Mouse (Mus musculus) midbrain, embryonic 12.5 days (tissue): ENCODE data around the gene Pdss2. TPM values are rescaled to one million over a fixed set of nuclear protein-coding genes. Genes with fewer than 3 reads are reported as not detected.

Experiments used
- ATAC-seq: fragments of 200-750 bp; cut with Nextera tagmentation; 2 replicates; pipeline ENCODE4 v1.8.0; 2017; ENCODE audit warnings: low read depth, moderate TSS enrichment, moderate library complexity; ENCODE audit not compliant: low FRiP score
- H3K27ac ChIP-seq: fragments of 300-500 bp; sonication (generic); replicated peaks from 2 replicates; pipeline ENCODE4 v1.5.1; 2016; ENCODE audit warnings: mild to moderate bottlenecking
- H3K27me3 ChIP-seq: fragments of 300-500 bp; sonication (generic); 2 replicates; pipeline ENCODE4 v1.6.1; 2016; ENCODE audit warnings: mild to moderate bottlenecking
- H3K36me3 ChIP-seq: fragments of 300-500 bp; sonication (generic); 2 replicates; pipeline ENCODE4 v1.6.1; 2016
- H3K4me1 ChIP-seq: fragments of 300-500 bp; sonication (generic); 2 replicates; pipeline ENCODE4 v1.6.1; 2016
- H3K4me2 ChIP-seq: fragments of 300-500 bp; sonication (generic); replicated peaks from 2 replicates; pipeline ENCODE4 v1.6.1; 2016; ENCODE audit warnings: mild to moderate bottlenecking, moderate library complexity
- H3K4me3 ChIP-seq: fragments of 300-500 bp; sonication (generic); 2 replicates; pipeline ENCODE4 v1.5.1; 2016; ENCODE audit warnings: mild to moderate bottlenecking
- H3K9ac ChIP-seq: fragments of 300-500 bp; sonication (generic); replicated peaks from 2 replicates; pipeline ENCODE4 v1.6.1; 2016; ENCODE audit warnings: mild to moderate bottlenecking, moderate library complexity
- H3K9me3 ChIP-seq: fragments of 300-500 bp; sonication (generic); 2 replicates; pipeline ENCODE4 v1.6.1; 2016; ENCODE audit warnings: mild to moderate bottlenecking
- WGBS: fragments of 180-500 bp; shearing (Covaris S2); methylation state at CpG from one replicate; pipeline ENCODE4 v1.1.7; 2016; 5-methylcytosine and 5-hydroxymethylcytosine counted together
- polyA plus RNA-seq: library from polyadenylated mRNA; unstranded; fragments of >200 nt; fragmentation: Nextera tagmentation; extraction: Ambion mirVana; gene quantifications from 2 replicates; pipeline ENCODE4 v1.2.1, GENCODE M21; 2016

The Pdss2 gene
- polyA plus RNA-seq, 1 experiment from 2014 or later: 17.3 TPM

DNA sequence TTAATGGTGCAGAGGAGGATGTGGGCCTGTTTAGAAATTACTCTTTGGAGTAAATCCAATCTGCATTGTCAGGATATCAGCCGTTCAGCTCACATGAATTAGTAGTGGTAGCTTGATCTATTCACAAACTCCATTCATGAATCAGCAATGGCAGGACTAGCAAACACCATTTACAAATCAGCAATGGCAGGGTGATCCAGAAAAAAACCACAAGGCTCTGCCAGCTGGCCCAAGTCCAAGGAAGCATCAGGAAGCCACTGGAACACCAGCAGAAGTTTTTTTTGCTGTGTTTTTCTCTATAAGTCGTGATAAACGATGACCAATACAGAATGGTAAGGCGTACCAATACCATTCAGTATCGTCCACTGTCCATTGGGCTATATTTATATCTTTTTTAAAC, 209.3 kb downstream of the Pdss2 start:
- no peak for ATAC-seq
- Histone ChIP-seq H3K4me1 (no peaks in the 10 kb centered on the region), H3K9me3 (no peaks in the 10 kb centered on the region), H3K9ac (no peak overlapping the region), H3K36me3 (0 out of 2 replicates have a peak, but pooled peaks cover 7% of the 10 kb centered on the region), H3K4me2 (no peak overlapping the region), H3K27ac (no peak overlapping the region), H3K27me3 (no peaks in the 10 kb centered on the region), H3K4me3 (no peak overlapping the region)
- 97% methylated on average over 5 of the region's 5 CpGs for WGBS

DNA sequence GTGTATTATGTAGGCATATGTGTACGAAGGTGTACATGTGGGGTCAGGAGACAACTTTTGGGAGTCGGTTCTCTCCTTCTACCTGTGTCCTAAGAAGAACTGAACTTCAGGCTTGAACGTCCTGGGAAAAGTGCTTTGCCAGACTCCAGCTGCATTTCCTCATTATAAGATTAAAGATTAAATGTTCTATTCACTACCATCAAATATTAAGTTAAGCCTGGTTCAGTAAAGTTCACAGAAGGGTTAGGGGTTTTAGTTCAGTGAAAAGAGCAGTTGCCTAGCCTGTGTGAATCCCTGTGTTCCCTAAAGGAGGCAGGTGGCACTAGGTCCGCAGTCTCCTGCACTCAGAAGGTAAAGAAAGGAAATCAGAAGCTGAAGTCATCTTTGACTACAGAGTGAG, 213.0 kb downstream of the Pdss2 start:
- ATAC-seq: no peak
- H3K9me3 ChIP-seq: no peaks in the 10 kb centered on the region
- 94% methylated on average over 4 of the region's 4 CpGs for WGBS
- no peak overlapping the region for H3K4me2 ChIP-seq
- H3K4me3 ChIP-seq: no peak overlapping the region
- no peak overlapping the region for H3K9ac ChIP-seq
- 0 out of 2 replicates have a peak, but pooled peaks cover 7% of the 10 kb centered on the region for H3K36me3 ChIP-seq
- H3K27ac ChIP-seq: no peak overlapping the region
- no peaks in the 10 kb centered on the region for H3K27me3 ChIP-seq
- H3K4me1 ChIP-seq: peaks cover 13% of the 10 kb centered on the region

DNA sequence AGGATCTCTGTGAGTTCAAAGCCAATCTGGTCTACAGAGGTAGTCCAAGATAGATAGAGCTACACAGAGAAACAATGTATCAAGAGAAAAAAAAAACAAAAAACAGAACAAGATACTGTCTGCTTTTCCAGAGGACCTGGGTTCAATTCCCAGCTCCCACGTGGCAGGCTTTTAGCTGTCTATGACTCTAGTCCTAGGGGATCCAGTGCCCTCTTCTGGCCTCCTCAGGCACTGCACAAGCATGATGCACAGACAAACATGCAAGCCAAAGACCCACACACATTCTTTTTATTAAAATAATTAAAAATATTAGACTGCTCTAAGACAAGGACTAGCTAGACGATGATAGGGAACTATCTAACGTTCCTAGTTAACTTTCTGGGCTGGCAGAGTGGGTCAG, 214.5 kb downstream of the Pdss2 start:
- Histone ChIP-seq H3K27ac (no peak overlapping the region), H3K4me2 (no peak overlapping the region), H3K27me3 (no peaks in the 10 kb centered on the region), H3K36me3 (0 out of 2 replicates have a peak, but pooled peaks cover 7% of the 10 kb centered on the region), H3K9ac (no peak overlapping the region), H3K9me3 (no peaks in the 10 kb centered on the region), H3K4me3 (no peak overlapping the region), H3K4me1 (peaks cover 25% of the 10 kb centered on the region)
- ATAC-seq: no peak
- 87% methylated on average over 3 of the region's 3 CpGs for WGBS

DNA sequence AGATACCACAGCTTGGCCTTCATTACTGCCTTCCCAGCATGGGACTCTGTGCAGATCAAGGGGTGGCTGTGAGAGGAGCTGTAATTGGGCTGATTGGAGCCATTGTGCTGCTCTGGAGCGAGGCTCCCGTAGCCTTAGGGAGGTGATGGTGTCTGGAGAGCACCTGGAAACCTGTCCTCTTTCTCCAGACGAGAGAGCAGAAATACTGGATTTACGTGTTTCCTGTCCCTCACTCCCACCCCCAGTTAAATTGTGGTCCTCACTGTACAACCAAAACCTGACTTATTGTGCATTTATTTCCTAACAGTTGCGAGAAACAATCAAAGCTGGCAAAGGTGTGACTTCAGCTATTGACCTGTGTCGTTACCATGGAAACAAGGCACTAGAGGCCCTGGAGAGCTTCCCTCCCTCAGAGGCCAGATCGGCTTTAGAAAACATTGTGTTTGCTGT, 218.2 kb downstream of the Pdss2 start:
- Histone ChIP-seq H3K27ac (peak overlapping the region; percentile 88), H3K9me3 (no peaks in the 10 kb centered on the region), H3K4me3 (no peak overlapping the region), H3K9ac (no peak overlapping the region), H3K27me3 (no peaks in the 10 kb centered on the region), H3K36me3 (no peaks in the 10 kb centered on the region), H3K4me1 (peaks cover 33% of the 10 kb centered on the region), H3K4me2 (peak overlapping the region; percentile 26)
- ATAC-seq: peak; percentile 90
- WGBS: 5% methylated on average over 7 of the region's 7 CpGs

DNA sequence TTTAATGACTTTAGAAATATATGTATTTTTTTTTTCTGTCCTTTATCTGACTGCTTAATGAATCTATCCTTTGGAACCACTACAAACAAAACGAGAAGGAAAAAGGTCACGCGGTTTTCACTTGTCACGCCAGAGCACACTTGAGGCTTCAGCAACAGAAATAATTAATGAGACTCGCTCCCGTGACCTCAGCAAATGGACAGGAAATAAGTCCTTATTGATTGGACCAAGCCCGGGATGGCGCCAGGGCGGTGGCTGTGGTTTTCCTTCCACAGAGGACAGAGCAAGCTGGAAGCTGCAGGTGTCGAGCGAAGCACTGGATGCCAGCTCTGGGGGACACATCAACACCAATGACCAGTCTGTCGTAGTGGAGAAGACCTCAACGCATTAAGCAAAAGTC, 218.8 kb downstream of the Pdss2 start:
- Histone ChIP-seq H3K4me1 (peaks cover 33% of the 10 kb centered on the region), H3K27me3 (no peaks in the 10 kb centered on the region), H3K4me2 (peak overlapping the region; percentile 26), H3K4me3 (no peak overlapping the region), H3K9ac (peak overlapping the region; percentile 37; the same call in 1 of the 2 replicates), H3K9me3 (no peaks in the 10 kb centered on the region), H3K27ac (peak overlapping the region; percentile 88), H3K36me3 (no peaks in the 10 kb centered on the region)
- WGBS: 24% methylated on average over 13 of the region's 13 CpGs
- ATAC-seq: peak; percentile 39; the same call in 1 of the 2 replicates

DNA sequence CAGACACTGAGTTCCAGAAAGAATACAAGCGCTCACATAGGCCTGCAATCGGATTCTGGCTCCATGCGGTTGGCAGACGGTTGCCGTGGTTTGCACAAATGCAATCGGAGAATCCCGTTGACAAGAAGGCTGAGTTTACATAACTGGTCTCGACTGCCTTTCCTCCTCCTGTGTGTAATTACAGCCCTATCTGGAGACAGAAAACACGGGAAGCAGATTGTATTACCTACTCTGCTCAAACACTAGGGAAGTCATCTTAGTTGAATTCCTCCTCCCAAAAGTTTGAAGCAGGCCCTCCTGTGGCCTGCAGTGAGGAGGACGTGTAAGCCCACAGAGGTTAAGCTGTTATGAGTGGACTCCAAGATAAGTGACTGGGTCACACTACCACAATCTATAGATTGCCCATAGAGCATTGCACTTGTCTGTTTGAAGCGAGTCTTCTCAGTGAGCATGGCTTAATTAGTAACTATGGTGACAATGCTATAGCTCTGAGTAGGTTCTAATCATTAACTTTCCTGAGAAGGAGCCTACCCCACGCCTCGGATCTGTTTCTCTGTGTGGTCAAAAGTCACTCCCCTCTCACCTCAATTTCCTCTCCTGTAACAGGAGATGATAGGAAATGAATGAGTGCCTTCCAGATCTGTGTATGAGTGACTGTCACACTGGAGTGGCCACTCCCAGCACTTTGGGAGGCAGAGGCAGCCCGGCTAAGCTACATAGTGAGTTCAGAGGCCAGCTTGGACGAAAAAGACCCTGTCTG, 219.9 kb downstream of the Pdss2 start:
- H3K4me2 ChIP-seq: no peak overlapping the region
- H3K27me3 ChIP-seq: no peaks in the 10 kb centered on the region
- no peaks in the 10 kb centered on the region for H3K9me3 ChIP-seq
- H3K27ac ChIP-seq: peak overlapping the region; percentile 88
- H3K9ac ChIP-seq: no peak overlapping the region
- H3K4me1 ChIP-seq: peaks cover 31% of the 10 kb centered on the region
- no peak overlapping the region for H3K4me3 ChIP-seq
- no peak for ATAC-seq
- no peaks in the 10 kb centered on the region for H3K36me3 ChIP-seq
- WGBS: 61% methylated on average over 15 of the region's 15 CpGs

DNA sequence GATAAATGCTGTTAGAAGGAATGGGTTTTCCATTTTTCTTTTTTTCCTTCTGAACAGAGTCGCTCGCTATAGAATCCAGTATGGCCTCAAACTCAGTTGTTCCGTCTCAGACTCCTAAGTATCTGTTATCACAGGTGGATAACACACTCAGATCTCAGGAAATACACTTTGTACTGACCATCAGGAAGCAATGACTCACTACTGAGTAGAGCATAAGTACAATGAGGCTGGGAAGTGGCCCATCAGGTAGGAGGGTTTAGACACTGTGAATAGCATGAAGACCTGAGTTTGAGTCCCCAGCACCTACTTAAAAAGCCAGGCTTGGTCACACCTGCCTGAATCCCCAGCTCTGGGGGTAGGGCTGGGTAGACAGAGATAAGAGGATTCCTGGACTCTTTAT, 227.4 kb downstream of the Pdss2 start:
- Histone ChIP-seq H3K9ac (no peak overlapping the region), H3K27me3 (peaks cover 3% of the 10 kb centered on the region; the same call in 1 of the 2 replicates), H3K4me3 (no peak overlapping the region), H3K36me3 (no peaks in the 10 kb centered on the region), H3K9me3 (no peaks in the 10 kb centered on the region), H3K27ac (no peak overlapping the region), H3K4me1 (peaks cover 14% of the 10 kb centered on the region; the same call in 1 of the 2 replicates), H3K4me2 (no peak overlapping the region)
- 93% methylated on average over 3 of the region's 3 CpGs for WGBS
- ATAC-seq: no peak

DNA sequence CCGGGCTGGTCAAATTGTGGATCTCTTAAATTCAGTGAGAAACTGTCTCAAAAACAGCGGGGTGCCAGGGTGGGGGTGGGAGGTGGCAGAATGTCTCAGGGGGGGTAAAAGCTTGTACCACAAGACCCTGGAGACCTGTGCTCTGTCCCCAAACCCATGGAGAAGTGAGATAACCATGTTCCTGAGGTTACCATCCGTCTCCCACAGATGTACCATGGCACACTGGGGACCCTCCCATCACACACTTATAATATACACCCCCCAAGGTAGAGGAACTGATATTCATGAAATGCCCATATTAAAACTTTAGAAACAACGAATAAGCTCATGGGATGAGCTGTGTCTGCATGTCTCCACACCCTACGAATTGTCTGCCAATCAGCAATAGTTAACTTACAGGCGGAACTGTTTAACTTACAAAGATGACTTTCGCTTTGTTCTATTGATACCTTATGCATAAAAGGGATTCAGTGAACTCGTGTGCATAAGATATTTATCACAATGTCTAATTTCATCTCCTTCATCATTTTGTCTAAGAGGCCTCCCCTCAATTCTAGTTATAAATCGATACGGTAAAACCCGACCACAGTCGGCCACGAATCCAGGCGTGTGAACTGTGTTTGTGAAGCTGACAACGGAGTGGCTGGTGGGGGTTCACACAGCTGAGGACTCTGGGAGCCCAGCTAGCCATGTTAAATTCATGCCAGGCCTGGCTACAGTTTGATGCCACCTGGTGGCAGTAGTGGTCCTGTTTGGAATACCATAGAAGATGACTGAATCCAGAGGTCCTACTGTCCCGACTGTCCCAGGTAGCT, 230.8 kb downstream of the Pdss2 start:
- H3K27ac ChIP-seq: no peak overlapping the region
- 29% methylated on average over 16 of the region's 16 CpGs for WGBS
- no peak overlapping the region for H3K4me3 ChIP-seq
- peaks cover 3% of the 10 kb centered on the region; the same call in 1 of the 2 replicates for H3K27me3 ChIP-seq
- peak overlapping the region; percentile 38 for H3K4me2 ChIP-seq
- peak; percentile 94 for ATAC-seq
- peaks cover 14% of the 10 kb centered on the region; the same call in 1 of the 2 replicates for H3K4me1 ChIP-seq
- no peaks in the 10 kb centered on the region for H3K9me3 ChIP-seq
- H3K36me3 ChIP-seq: no peaks in the 10 kb centered on the region
- no peak overlapping the region for H3K9ac ChIP-seq

DNA sequence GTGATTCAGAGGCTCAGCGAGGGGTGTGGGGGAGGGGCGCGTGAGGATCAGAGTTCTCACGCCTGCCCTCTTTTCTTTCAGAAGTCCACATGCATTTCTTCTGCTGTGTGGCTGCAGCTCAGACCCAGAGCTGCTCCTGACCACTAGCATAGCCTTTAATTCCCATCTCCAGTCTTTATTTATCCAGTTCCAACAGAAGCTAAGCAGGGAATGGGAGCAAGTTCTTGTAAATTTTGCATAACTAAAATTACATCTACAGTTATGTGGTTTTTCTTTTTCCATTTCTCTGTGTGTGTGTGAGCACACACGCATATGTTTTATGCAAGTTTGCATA, 231.3 kb downstream of the Pdss2 start:
- no peak for ATAC-seq
- Histone ChIP-seq H3K9me3 (no peaks in the 10 kb centered on the region), H3K27ac (no peak overlapping the region), H3K4me3 (no peak overlapping the region), H3K36me3 (no peaks in the 10 kb centered on the region), H3K27me3 (peaks cover 3% of the 10 kb centered on the region; the same call in 1 of the 2 replicates), H3K4me1 (peaks cover 14% of the 10 kb centered on the region; the same call in 1 of the 2 replicates), H3K4me2 (peak overlapping the region; percentile 38), H3K9ac (no peak overlapping the region)
- 17% methylated on average over 5 of the region's 5 CpGs for WGBS

DNA sequence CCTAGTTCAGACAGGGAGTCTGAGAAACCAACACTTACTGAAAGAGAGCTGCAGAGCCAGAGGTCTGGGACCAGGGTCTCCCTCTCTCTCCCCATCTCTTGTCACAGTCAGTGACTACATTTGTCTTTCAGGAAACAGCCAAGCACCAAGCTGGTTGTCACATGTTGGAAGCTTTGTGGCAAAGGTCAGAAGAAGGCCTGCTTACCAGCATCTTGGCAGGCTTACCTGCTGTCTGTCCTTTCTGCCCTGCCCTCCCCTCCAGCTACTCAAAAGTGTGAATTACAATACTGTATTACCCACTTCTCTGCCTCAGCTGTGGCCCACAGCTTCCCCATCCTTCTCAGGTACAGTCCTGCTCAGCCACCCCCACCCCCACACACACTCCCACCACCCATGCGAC, 232.9 kb downstream of the Pdss2 start:
- no peaks in the 10 kb centered on the region for H3K36me3 ChIP-seq
- H3K4me2 ChIP-seq: no peak overlapping the region
- WGBS: 88% methylated on average over 1 of the region's 1 CpGs
- no peak overlapping the region for H3K27ac ChIP-seq
- H3K4me1 ChIP-seq: peaks cover 14% of the 10 kb centered on the region; the same call in 1 of the 2 replicates
- no peak for ATAC-seq
- peaks cover 3% of the 10 kb centered on the region; the same call in 1 of the 2 replicates for H3K27me3 ChIP-seq
- H3K4me3 ChIP-seq: no peak overlapping the region
- H3K9ac ChIP-seq: no peak overlapping the region
- H3K9me3 ChIP-seq: no peaks in the 10 kb centered on the region

DNA sequence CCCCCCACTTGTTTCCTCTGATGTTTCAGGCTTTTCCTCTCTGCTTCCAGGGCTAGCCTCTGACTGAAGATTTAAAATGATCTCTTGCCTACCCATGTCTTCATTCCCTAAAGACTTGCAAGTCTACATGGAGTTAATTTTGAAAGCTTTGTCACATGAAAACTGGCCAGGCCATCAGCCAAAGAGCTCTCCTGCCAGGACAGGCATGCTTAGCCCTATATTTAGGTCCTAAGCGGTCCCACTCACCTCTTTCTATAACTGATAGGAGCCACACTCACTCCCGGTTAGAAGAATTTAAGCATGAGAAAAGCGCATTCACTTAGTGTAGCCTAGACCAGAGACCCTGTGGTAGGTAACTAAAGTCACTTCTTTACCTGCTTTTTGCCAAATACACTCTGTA, 233.4 kb downstream of the Pdss2 start:
- 93% methylated on average over 3 of the region's 3 CpGs for WGBS
- no peaks in the 10 kb centered on the region for H3K9me3 ChIP-seq
- H3K27me3 ChIP-seq: peaks cover 3% of the 10 kb centered on the region; the same call in 1 of the 2 replicates
- H3K27ac ChIP-seq: no peak overlapping the region
- H3K36me3 ChIP-seq: no peaks in the 10 kb centered on the region
- H3K4me3 ChIP-seq: no peak overlapping the region
- no peak overlapping the region for H3K4me2 ChIP-seq
- H3K4me1 ChIP-seq: peaks cover 14% of the 10 kb centered on the region; the same call in 1 of the 2 replicates
- no peak overlapping the region for H3K9ac ChIP-seq
- no peak for ATAC-seq

DNA sequence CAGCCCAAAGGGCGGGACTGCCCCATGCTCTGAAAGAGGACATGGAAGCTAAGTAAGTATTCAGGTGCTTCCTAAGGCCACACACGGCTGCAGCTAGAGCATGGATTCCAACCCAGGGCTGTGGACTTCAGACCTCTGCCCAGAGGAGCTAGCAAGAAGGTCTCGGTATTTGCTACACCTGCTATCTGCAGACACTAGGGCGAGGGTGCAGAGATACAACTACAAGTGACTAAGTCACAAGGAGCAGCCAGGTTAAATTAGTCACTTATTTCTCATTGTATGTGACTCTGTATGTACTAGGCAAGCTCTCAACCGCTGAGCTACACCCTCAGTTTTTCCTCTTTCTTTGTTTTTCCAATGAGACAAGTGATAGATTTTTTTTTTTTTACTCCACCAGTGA, 241.5 kb downstream of the Pdss2 start:
- no peaks in the 10 kb centered on the region for H3K4me1 ChIP-seq
- no peaks in the 10 kb centered on the region for H3K36me3 ChIP-seq
- 89% methylated on average over 5 of the region's 5 CpGs for WGBS

More for the DNA sequence above, 241.5 kb downstream of the Pdss2 start:
- no peak overlapping the region for H3K4me3 ChIP-seq
- no peaks in the 10 kb centered on the region for H3K27me3 ChIP-seq
- H3K9me3 ChIP-seq: no peaks in the 10 kb centered on the region
- no peak overlapping the region for H3K27ac ChIP-seq
- H3K4me2 ChIP-seq: no peak overlapping the region
- H3K9ac ChIP-seq: no peak overlapping the region
- ATAC-seq: no peak
